Mouse (Mus musculus) bone marrow macrophage, adult 2 months (primary cell): ENCODE data around the gene Ppard.

Experiments
- CTCF ChIP-seq: IDR thresholded peaks from 2 replicates; pipeline ENCODE4 v1.5.1; 2012; ENCODE audit warnings: low read depth, mild to moderate bottlenecking, low read length, moderate library complexity
- POLR2A ChIP-seq: IDR thresholded peaks from 2 replicates; pipeline ENCODE4 v1.6.1; 2012; ENCODE audit warnings: mild to moderate bottlenecking, low read depth, low read length, borderline replicate concordance

GRCm38 (mm10) chr17:28204052-28204720 lies 28.3 kb upstream of the Ppard start:
- TF ChIP-seq CTCF: peak; percentile 71
- no peak for TF ChIP-seq POLR2A
